Mouse (Mus musculus): ENCODE measurements around the gene Gm826. TPM values are rescaled to one million over a fixed set of nuclear protein-coding genes. Genes with fewer than 3 reads are reported as not detected.

Gm826 gene
- polyA plus RNA-seq, 1 experiment from 2014 or later: 7.2 TPM

DNA sequence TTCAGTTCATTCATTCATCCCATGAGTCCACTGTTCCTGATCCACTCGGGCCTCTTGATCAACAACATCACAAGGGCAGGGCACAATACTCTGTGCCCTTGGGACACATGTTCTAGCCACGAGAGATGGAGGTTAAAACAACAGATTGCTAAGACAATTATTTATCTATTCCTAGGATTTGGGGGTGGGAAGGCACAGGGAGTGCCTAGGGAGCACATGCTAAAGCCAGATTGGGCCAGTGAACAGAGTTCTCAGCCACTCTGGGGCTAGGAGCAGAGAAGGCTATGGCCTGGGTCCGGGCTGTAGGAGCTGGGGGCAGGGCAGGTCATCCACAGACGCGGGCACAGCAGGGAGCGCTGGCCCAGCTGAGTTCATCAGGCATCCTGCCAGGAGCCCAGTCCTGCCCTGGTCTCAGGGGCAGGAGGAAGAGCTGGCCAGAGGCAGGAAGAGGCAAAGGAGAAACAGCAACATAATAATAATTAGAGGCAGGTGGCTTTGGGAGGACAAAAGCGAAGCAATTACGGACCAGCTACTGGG lies 17.1 kb upstream of the Gm826 start:
- DNase-seq (no peak), ATAC-seq (ENCODE audit: low read depth) (no peak)
- no peaks in the 10 kb centered on the region for H3K36me3 ChIP-seq
- no peak overlapping the region for H3K27ac ChIP-seq
- H3K4me3 ChIP-seq (replicated peaks): no peak overlapping the region
- H3K27me3 ChIP-seq: no peaks in the 10 kb centered on the region
- H3K4me2 ChIP-seq: no peak overlapping the region
- peaks cover 5% of the 10 kb centered on the region for H3K4me1 ChIP-seq (replicated peaks)
- H3K9me3 ChIP-seq (replicated peaks): no peaks in the 10 kb centered on the region
- WGBS (ENCODE audit: insufficient replicate concordance): 55% methylated on average over 8 of the region's 8 CpGs
- H3K9ac ChIP-seq: no peak overlapping the region

DNA sequence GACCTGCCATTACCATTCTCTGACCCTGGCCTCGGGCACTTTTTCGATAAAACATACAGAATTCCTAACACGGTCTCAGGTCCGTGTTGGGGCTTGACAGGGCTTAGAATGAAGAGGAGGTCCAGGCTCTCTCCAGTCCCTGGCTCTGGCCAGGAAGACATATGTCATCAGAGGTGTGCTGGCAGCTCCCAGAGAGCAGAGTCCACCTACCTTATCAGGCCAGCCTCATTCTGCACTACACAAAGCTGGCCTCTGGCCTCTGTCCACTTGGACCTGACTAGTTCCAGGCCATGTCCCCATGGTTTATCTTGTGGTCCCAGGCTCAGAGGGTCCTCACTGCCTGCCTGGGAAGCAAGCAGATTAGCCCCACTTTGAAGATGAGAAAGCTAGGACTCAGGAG lies 15.6 kb upstream of the Gm826 start:
- DNase-seq (no peak), ATAC-seq (ENCODE audit: low read depth) (peak; percentile 83)
- Histone ChIP-seq H3K36me3 (no peaks in the 10 kb centered on the region), H3K27ac (peak overlapping the region; percentile 63), H3K4me2 (no peak overlapping the region), H3K4me1 (replicated peaks) (peaks cover 5% of the 10 kb centered on the region), H3K9me3 (replicated peaks) (no peaks in the 10 kb centered on the region), H3K4me3 (replicated peaks) (no peak overlapping the region), H3K27me3 (no peaks in the 10 kb centered on the region), H3K9ac (no peak overlapping the region)
- WGBS (ENCODE audit: insufficient replicate concordance): 59% methylated on average over 4 of the region's 4 CpGs

GRCm38 (mm10) chr2:160348796-160349195 lies 14.8 kb upstream of the Gm826 start:
- DNase-seq: no peak
- Histone ChIP-seq H3K4me3 (replicated peaks) (no peak overlapping the region), H3K9me3 (replicated peaks) (no peaks in the 10 kb centered on the region), H3K9ac (no peak overlapping the region), H3K27me3 (no peaks in the 10 kb centered on the region), H3K4me1 (replicated peaks) (peaks cover 5% of the 10 kb centered on the region), H3K4me2 (no peak overlapping the region), H3K27ac (peak overlapping the region; percentile 63), H3K36me3 (no peaks in the 10 kb centered on the region)
- WGBS (ENCODE audit: insufficient replicate concordance): 57% methylated on average over 7 of the region's 7 CpGs
- ATAC-seq (ENCODE audit: low read depth): peak; percentile 41

- peak overlapping the region; percentile 63 for H3K27ac ChIP-seq
- H3K4me2 ChIP-seq: no peak overlapping the region
- DNase-seq (no peak), ATAC-seq (ENCODE audit: low read depth) (no peak)
- H3K27me3 ChIP-seq: no peaks in the 10 kb centered on the region
- no peak overlapping the region for H3K9ac ChIP-seq
- H3K9me3 ChIP-seq (replicated peaks): no peaks in the 10 kb centered on the region
- H3K4me1 ChIP-seq (replicated peaks): peaks cover 5% of the 10 kb centered on the region
- 55% methylated on average over 4 of the region's 4 CpGs for WGBS (ENCODE audit: insufficient replicate concordance)
- no peaks in the 10 kb centered on the region for H3K36me3 ChIP-seq
- no peak overlapping the region for H3K4me3 ChIP-seq (replicated peaks)
Observed at GRCm38 (mm10) chr2:160348072-160348604, 14.2 kb upstream of the Gm826 start.

DNA sequence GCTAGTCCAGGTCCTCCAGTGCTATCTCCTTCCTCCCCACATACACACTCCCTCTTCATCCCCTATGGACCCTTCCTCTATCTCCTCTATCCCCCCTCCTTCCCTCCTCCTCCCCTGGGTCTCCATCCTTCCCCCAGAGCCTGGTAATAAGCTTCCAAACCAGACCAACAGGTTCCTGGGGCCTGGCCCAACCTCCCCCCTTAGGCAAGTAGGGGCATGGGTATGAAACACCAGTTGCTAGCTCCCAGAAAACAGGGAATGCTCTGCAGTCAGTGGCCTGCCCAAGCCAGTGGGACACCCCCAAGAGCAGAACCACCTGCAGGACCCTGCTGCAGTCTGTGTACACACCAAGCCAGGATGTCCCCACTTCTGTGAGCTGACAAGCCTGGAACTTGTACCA lies 11.7 kb upstream of the Gm826 start:
- Histone ChIP-seq H3K4me2 (no peak overlapping the region), H3K9ac (no peak overlapping the region), H3K27ac (no peak overlapping the region), H3K4me1 (replicated peaks) (no peaks in the 10 kb centered on the region; the same call in 1 of the 2 replicates), H3K27me3 (no peaks in the 10 kb centered on the region), H3K36me3 (no peaks in the 10 kb centered on the region), H3K4me3 (replicated peaks) (no peak overlapping the region), H3K9me3 (replicated peaks) (no peaks in the 10 kb centered on the region)
- no peak for DNase-seq
- ATAC-seq (ENCODE audit: low read depth): no peak

DNA sequence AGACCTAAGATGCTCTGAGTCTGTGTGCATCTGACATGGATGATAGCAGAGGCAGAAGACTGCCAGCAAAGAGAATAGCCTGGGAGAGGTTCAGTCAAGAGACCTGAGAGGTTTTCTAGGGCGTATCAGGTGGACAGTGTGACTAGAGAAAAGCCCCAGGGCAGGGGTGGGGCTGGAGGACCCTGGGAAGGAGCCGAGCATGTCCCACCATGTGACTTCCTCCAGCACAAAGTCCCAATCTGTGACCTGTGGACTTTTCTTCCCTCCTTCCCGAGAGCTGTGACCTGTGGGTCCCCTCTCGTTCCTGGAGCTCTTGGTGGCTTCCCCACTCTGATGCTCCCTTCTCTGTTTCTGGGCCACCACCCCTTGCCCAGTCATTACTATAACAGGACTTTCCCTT lies 6.2 kb upstream of the Gm826 start:
- no peak for ATAC-seq (ENCODE audit: low read depth)
- Histone ChIP-seq H3K9me3 (replicated peaks) (no peaks in the 10 kb centered on the region), H3K4me2 (no peak overlapping the region), H3K4me1 (replicated peaks) (no peaks in the 10 kb centered on the region), H3K36me3 (no peaks in the 10 kb centered on the region), H3K27me3 (no peaks in the 10 kb centered on the region), H3K4me3 (replicated peaks) (no peak overlapping the region), H3K27ac (no peak overlapping the region), H3K9ac (no peak overlapping the region)
- 45% methylated on average over 4 of the region's 4 CpGs for WGBS (ENCODE audit: insufficient replicate concordance)
- no peak for DNase-seq

DNA sequence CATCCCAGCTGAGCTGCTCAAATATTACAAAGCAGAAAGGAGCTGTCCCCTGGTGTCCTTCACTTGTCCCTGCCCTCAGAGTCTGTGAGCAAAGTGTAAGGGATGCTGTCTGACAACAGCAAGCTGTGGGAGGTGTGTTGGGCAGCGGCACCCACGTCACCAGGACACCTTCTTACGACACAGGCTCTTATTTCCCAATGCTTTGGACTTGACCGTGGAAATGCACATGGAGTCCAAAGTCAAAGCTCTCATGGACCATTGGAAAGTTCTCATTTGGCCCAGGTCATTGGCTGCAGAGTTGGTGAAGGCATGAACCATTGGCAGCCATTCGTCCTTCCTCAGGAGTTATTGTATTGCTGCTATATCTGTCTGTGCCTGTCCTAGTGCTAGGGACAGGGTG lies 5.6 kb upstream of the Gm826 start:
- no peak overlapping the region for H3K27ac ChIP-seq
- H3K4me1 ChIP-seq (replicated peaks): no peaks in the 10 kb centered on the region; the same call in 1 of the 2 replicates
- ATAC-seq (ENCODE audit: low read depth): no peak
- no peaks in the 10 kb centered on the region for H3K36me3 ChIP-seq
- H3K4me3 ChIP-seq (replicated peaks): no peak overlapping the region
- H3K4me2 ChIP-seq: no peak overlapping the region
- H3K27me3 ChIP-seq: no peaks in the 10 kb centered on the region
- no peak for DNase-seq
- WGBS (ENCODE audit: insufficient replicate concordance): 63% methylated on average over 5 of the region's 5 CpGs
- no peak overlapping the region for H3K9ac ChIP-seq
- H3K9me3 ChIP-seq (replicated peaks): no peaks in the 10 kb centered on the region

- no peaks in the 10 kb centered on the region; the same call in 1 of the 2 replicates for H3K4me1 ChIP-seq (replicated peaks)
- 25% methylated on average over 2 of the region's 2 CpGs for WGBS (ENCODE audit: insufficient replicate concordance)
- H3K9ac ChIP-seq: no peak overlapping the region
- no peak overlapping the region for H3K4me3 ChIP-seq (replicated peaks)
- no peaks in the 10 kb centered on the region for H3K9me3 ChIP-seq (replicated peaks)
- ATAC-seq (ENCODE audit: low read depth): no peak
- H3K36me3 ChIP-seq: no peaks in the 10 kb centered on the region
- no peak overlapping the region for H3K27ac ChIP-seq
- no peak overlapping the region for H3K4me2 ChIP-seq
- H3K27me3 ChIP-seq: no peaks in the 10 kb centered on the region
- no peak for DNase-seq
Observed at GRCm38 (mm10) chr2:160336053-160336452, 2.1 kb upstream of the Gm826 start.

- no peak overlapping the region for H3K9ac ChIP-seq
- no peak for ATAC-seq (ENCODE audit: low read depth)
- no peak overlapping the region for H3K4me3 ChIP-seq (replicated peaks)
- no peaks in the 10 kb centered on the region for H3K36me3 ChIP-seq
- H3K27ac ChIP-seq: no peak overlapping the region
- H3K9me3 ChIP-seq (replicated peaks): no peaks in the 10 kb centered on the region
- no peaks in the 10 kb centered on the region; the same call in 1 of the 2 replicates for H3K4me1 ChIP-seq (replicated peaks)
- no peaks in the 10 kb centered on the region for H3K27me3 ChIP-seq
- WGBS (ENCODE audit: insufficient replicate concordance): 24% methylated on average over 1 of the region's 1 CpGs
- DNase-seq: no peak
- H3K4me2 ChIP-seq: no peak overlapping the region
Observed at GRCm38 (mm10) chr2:160335043-160335442, 1.1 kb upstream of the Gm826 start.

- DNase-seq: no peak
- Histone ChIP-seq H3K4me2 (no peak overlapping the region), H3K27me3 (no peaks in the 10 kb centered on the region), H3K4me1 (replicated peaks) (peaks cover 9% of the 10 kb centered on the region), H3K36me3 (no peaks in the 10 kb centered on the region), H3K9ac (no peak overlapping the region), H3K27ac (no peak overlapping the region), H3K4me3 (replicated peaks) (no peak overlapping the region), H3K9me3 (replicated peaks) (no peaks in the 10 kb centered on the region)
- ATAC-seq (ENCODE audit: low read depth): peak; percentile 14; the same call in 1 of the 2 replicates
- 61% methylated on average over 12 of the region's 12 CpGs for whole genome bisulfite sequencing (ENCODE audit: insufficient replicate concordance)
Observed at GRCm38 (mm10) chr2:160332516-160333325, 1.2 kb downstream of the Gm826 start.

DNA sequence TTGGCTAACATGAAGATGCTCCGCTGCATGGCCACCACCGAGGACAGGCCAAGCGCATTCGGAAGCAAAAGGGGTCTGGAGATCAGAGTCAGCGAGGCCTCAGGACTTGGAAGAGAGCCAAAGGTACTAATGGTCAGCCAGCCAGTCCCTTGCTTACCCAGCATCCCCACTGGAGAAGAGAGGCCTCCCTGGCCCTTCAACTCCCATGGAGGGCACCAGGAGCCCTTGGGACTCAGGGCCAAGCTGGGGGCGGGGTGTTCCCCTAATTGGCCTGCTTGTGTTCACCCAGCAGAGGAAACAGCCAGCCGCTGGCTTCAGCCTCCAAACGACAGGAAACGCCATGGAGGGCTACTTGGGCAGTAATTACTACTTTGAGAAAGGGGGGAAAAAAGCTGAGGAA lies 5.1 kb downstream of the Gm826 start:
- H3K27me3 ChIP-seq: no peaks in the 10 kb centered on the region
- no peaks in the 10 kb centered on the region for H3K9me3 ChIP-seq (replicated peaks)
- no peak for ATAC-seq (ENCODE audit: low read depth)
- no peak overlapping the region for H3K9ac ChIP-seq
- no peak overlapping the region for H3K4me2 ChIP-seq
- H3K27ac ChIP-seq: no peak overlapping the region
- WGBS (ENCODE audit: insufficient replicate concordance): 46% methylated on average over 9 of the region's 9 CpGs
- H3K4me3 ChIP-seq (replicated peaks): no peak overlapping the region
- H3K4me1 ChIP-seq (replicated peaks): peaks cover 18% of the 10 kb centered on the region
- no peaks in the 10 kb centered on the region for H3K36me3 ChIP-seq
- DNase-seq: no peak

DNA sequence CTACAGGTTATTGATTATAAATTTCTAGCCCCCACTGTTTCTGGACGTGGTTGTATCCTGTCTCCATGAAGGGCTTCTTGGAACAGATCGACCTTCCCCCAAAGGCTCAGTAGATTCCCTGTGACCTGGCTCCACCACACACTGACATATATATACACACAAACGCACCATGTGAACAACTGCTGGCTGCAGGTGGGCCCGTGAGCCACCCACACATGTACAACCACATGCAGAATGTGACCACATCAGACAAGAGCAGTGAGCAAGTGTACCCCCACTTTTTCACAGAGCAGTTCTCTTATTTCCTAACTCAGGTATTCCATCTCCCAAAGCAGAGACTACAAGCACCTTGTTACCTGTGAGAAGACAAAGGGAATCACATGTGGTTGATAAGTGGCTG lies 6.2 kb downstream of the Gm826 start:
- peaks cover 18% of the 10 kb centered on the region for H3K4me1 ChIP-seq (replicated peaks)
- H3K36me3 ChIP-seq: no peaks in the 10 kb centered on the region
- no peak for DNase-seq
- no peak overlapping the region for H3K4me3 ChIP-seq (replicated peaks)
- no peak overlapping the region for H3K4me2 ChIP-seq
- no peaks in the 10 kb centered on the region for H3K9me3 ChIP-seq (replicated peaks)
- no peak overlapping the region for H3K9ac ChIP-seq
- no peak for ATAC-seq (ENCODE audit: low read depth)
- 44% methylated on average over 4 of the region's 4 CpGs for WGBS (ENCODE audit: insufficient replicate concordance)
- no peaks in the 10 kb centered on the region for H3K27me3 ChIP-seq
- H3K27ac ChIP-seq: no peak overlapping the region
